9 mouse cellular contexts compared by ENCODE assay signal in genomic region chr8:70343696-70344095, GRCm38 (mm10). TPM values are rescaled to one million over a fixed set of nuclear protein-coding genes. Genes with fewer than 3 reads are reported as not detected.
DNase-seq lines count a peak whose midpoint lies in the region; ATAC-seq lines count a peak whose summit lies in the region.
"Had no signal": no experiment of that assay in that cellular context is flagged by ENCODE, and none has a peak within 500 bp of the region (broad histone marks: within the 10 kb centered on the region; RNA-seq: fewer than 3 reads in every experiment).

No protein-coding gene starts in this region.

- peak; percentile 55 for ATAC-seq in forebrain, embryonic 14.5 days
- no peak; the same call in 1 of the 2 replicates for ATAC-seq in forebrain, embryonic 12.5 days (ENCODE audit: low FRiP score)
- 0 out of 2 replicates have a peak, but pooled peaks have one; percentile 39 for ATAC-seq in neural tube, embryonic 12.5 days (ENCODE audit: low FRiP score, low read depth)
- 0 out of 2 replicates have a peak, but pooled peaks have one; percentile 48 for ATAC-seq in common myeloid progenitor, adult 5-6 weeks (replicated peaks; ENCODE audit: low read depth, poor library complexity, severe bottlenecking)

- no peaks in the 10 kb centered on the region for H3K9me3 ChIP-seq in forebrain, embryonic 14.5 days (replicated peaks; ENCODE audit: control insufficient read depth, low read length)
- no peaks in the 10 kb centered on the region for H3K9me3 ChIP-seq in forebrain, embryonic 12.5 days
- H3K9me3 ChIP-seq in neural tube, embryonic 12.5 days: no peaks in the 10 kb centered on the region

- no peak overlapping the region for H3K27ac ChIP-seq in forebrain, embryonic 14.5 days (ENCODE audit: low read depth, low read length)
- H3K27ac ChIP-seq in forebrain, embryonic 12.5 days: no peak overlapping the region
- H3K27ac ChIP-seq in neural tube, embryonic 12.5 days: no peak overlapping the region

- no peak overlapping the region for H3K4me2 ChIP-seq in forebrain, embryonic 14.5 days (ENCODE audit: low read length)
- H3K4me2 ChIP-seq in forebrain, embryonic 12.5 days: no peak overlapping the region
- H3K4me2 ChIP-seq in neural tube, embryonic 12.5 days (replicated peaks): no peak overlapping the region

- no peaks in the 10 kb centered on the region for H3K27me3 ChIP-seq in forebrain, embryonic 14.5 days (replicated peaks; ENCODE audit: control insufficient read depth, insufficient read depth, low read length)
- H3K27me3 ChIP-seq in forebrain, embryonic 12.5 days: no peaks in the 10 kb centered on the region
- H3K27me3 ChIP-seq in neural tube, embryonic 12.5 days (replicated peaks): no peaks in the 10 kb centered on the region

- H3K9ac ChIP-seq in forebrain, embryonic 14.5 days (ENCODE audit: low read length): no peak overlapping the region
- no peak overlapping the region for H3K9ac ChIP-seq in forebrain, embryonic 12.5 days
- H3K9ac ChIP-seq in neural tube, embryonic 12.5 days: no peak overlapping the region

- DNase-seq in forebrain, embryonic 14.5 days (ENCODE audit: low spot score): peak; percentile 60
- DNase-seq in neural tube, embryonic 10.5 days (ENCODE audit: extremely low spot score, low spot score): no peak
- DNase-seq in kidney, postnatal 36 days: peak; percentile 25 to 66
- DNase-seq in naive thymus-derived CD4-positive, alpha-beta T cell, adult 2 months (ENCODE audit: low read depth): peak; percentile 49
- DNase-seq in urinary bladder, adult 2 months (ENCODE audit: low spot score): no peak

- no peak overlapping the region for H3K4me3 ChIP-seq in forebrain, embryonic 14.5 days (ENCODE audit: low read depth, low read length)
- no peak overlapping the region for H3K4me3 ChIP-seq in forebrain, embryonic 12.5 days (replicated peaks)
- no peak overlapping the region for H3K4me3 ChIP-seq in neural tube, embryonic 12.5 days

- no peaks in the 10 kb centered on the region for H3K4me1 ChIP-seq in forebrain, embryonic 14.5 days (ENCODE audit: control insufficient read depth, insufficient read depth, low read length)
- peaks cover 4% of the 10 kb centered on the region for H3K4me1 ChIP-seq in forebrain, embryonic 12.5 days
- peaks cover 5% of the 10 kb centered on the region for H3K4me1 ChIP-seq in neural tube, embryonic 12.5 days

- H3K36me3 ChIP-seq in forebrain, embryonic 14.5 days (ENCODE audit: control insufficient read depth, insufficient read depth, low read length): peaks cover 65% of the 10 kb centered on the region
- peaks cover 74% of the 10 kb centered on the region for H3K36me3 ChIP-seq in forebrain, embryonic 12.5 days (replicated peaks)
- H3K36me3 ChIP-seq in neural tube, embryonic 12.5 days: peaks cover 60% of the 10 kb centered on the region

- 64% methylated on average over 6 of the region's 6 CpGs for WGBS in forebrain, embryonic 14.5 days
- 61% methylated on average over 6 of the region's 6 CpGs for WGBS in forebrain, embryonic 12.5 days
- 61% methylated on average over 6 of the region's 6 CpGs for WGBS in neural tube, embryonic 12.5 days

RNA-seq across cellular contexts. Expression of gene Upf1, which starts 9.4 kb away (rescaled TPM):
- 11.8 and 14.0 TPM in 2 replicates for polyA plus RNA-seq in forebrain, embryonic 14.5 days (2014; fragmentation: Nextera tagmentation; extraction: Ambion mirVana)
- polyA plus RNA-seq in forebrain, embryonic 12.5 days (2016; fragmentation: Nextera tagmentation; extraction: Ambion mirVana): 26.9 and 29.5 TPM in 2 replicates
- 29.4 and 31.3 TPM in 2 replicates for polyA plus RNA-seq in neural tube, embryonic 12.5 days (2016; fragmentation: Nextera tagmentation; extraction: Ambion mirVana)
- total RNA-seq in common myeloid progenitor, adult 5-6 weeks (2017): 31.9 and 36.7 TPM in 2 replicates
- 16.4 and 30.5 TPM in 2 replicates for polyA plus RNA-seq in urinary bladder, adult 2 months (2012; rRNA removed)

RNA-seq across cellular contexts. Expression of gene Gdf1, which starts 14.1 kb away (rescaled TPM):
- 2.1 and 4.2 TPM in 2 replicates for polyA plus RNA-seq in forebrain, embryonic 14.5 days (2014; fragmentation: Nextera tagmentation; extraction: Ambion mirVana)
- polyA plus RNA-seq in forebrain, embryonic 12.5 days (2016; fragmentation: Nextera tagmentation; extraction: Ambion mirVana): 1.8 and 4.2 TPM in 2 replicates
- 2.3 and 3.9 TPM in 2 replicates for polyA plus RNA-seq in neural tube, embryonic 12.5 days (2016; fragmentation: Nextera tagmentation; extraction: Ambion mirVana)
- not detected in 2 replicates for total RNA-seq in common myeloid progenitor, adult 5-6 weeks (2017)
- polyA plus RNA-seq in urinary bladder, adult 2 months (2012; rRNA removed): 0.74 and 1.3 TPM in 2 replicates
- total RNA-seq: heart, postnatal 36 days had no signal

RNA-seq across cellular contexts. Expression of gene Cers1, which starts 28.1 kb away (rescaled TPM):
- 20.8 and 27.6 TPM in 2 replicates for polyA plus RNA-seq in forebrain, embryonic 14.5 days (2014; fragmentation: Nextera tagmentation; extraction: Ambion mirVana)
- 14.9 and 16.2 TPM in 2 replicates for polyA plus RNA-seq in forebrain, embryonic 12.5 days (2016; fragmentation: Nextera tagmentation; extraction: Ambion mirVana)
- polyA plus RNA-seq in neural tube, embryonic 12.5 days (2016; fragmentation: Nextera tagmentation; extraction: Ambion mirVana): 13.7 and 16.4 TPM in 2 replicates
- total RNA-seq in common myeloid progenitor, adult 5-6 weeks (2017): not detected in 2 replicates
- 1.3 and 2.1 TPM in 2 replicates for polyA plus RNA-seq in urinary bladder, adult 2 months (2012; rRNA removed)

RNA-seq across cellular contexts. Expression of gene Comp, which starts 29.7 kb away (rescaled TPM):
- polyA plus RNA-seq in forebrain, embryonic 14.5 days (2014; fragmentation: Nextera tagmentation; extraction: Ambion mirVana): 0.48 TPM in 1 of 2 replicates, not detected in the other
- polyA plus RNA-seq in forebrain, embryonic 12.5 days (2016; fragmentation: Nextera tagmentation; extraction: Ambion mirVana): 0.08 and 0.34 TPM in 2 replicates
- 0.42 and 0.68 TPM in 2 replicates for polyA plus RNA-seq in neural tube, embryonic 12.5 days (2016; fragmentation: Nextera tagmentation; extraction: Ambion mirVana)
- total RNA-seq in common myeloid progenitor, adult 5-6 weeks (2017): 0.27 TPM in 1 of 2 replicates, not detected in the other
- 0.22 and 0.23 TPM in 2 replicates for polyA plus RNA-seq in urinary bladder, adult 2 months (2012; rRNA removed)

RNA-seq across cellular contexts. Expression of gene Cope, which starts 41.4 kb away (rescaled TPM):
- 305 and 332 TPM in 2 replicates for polyA plus RNA-seq in forebrain, embryonic 14.5 days (2014; fragmentation: Nextera tagmentation; extraction: Ambion mirVana)
- 217 and 229 TPM in 2 replicates for polyA plus RNA-seq in forebrain, embryonic 12.5 days (2016; fragmentation: Nextera tagmentation; extraction: Ambion mirVana)
- 266 and 267 TPM in 2 replicates for polyA plus RNA-seq in neural tube, embryonic 12.5 days (2016; fragmentation: Nextera tagmentation; extraction: Ambion mirVana)
- total RNA-seq in common myeloid progenitor, adult 5-6 weeks (2017): 72.8 and 104 TPM in 2 replicates
- polyA plus RNA-seq in urinary bladder, adult 2 months (2012; rRNA removed): 211 and 264 TPM in 2 replicates

Comparison
In these comparisons a context has a peak if more than half of its experiments do, and no peak if none do; other contexts are left out.
1. DNase-seq: peak in forebrain, embryonic 14.5 days (single experiment), kidney, postnatal 36 days (2 of 2) and naive thymus-derived CD4-positive, alpha-beta T cell, adult 2 months (single experiment); none in neural tube, embryonic 10.5 days (single experiment) and urinary bladder, adult 2 months (single experiment).